Comparison of ENCODE assay signal across 25 mouse cellular contexts in genomic region chr10:76708465-76708864, GRCm38 (mm10).
"Had no signal": no experiment of that assay in that cellular context is flagged by ENCODE, and none has a peak within 500 bp of the region (broad histone marks: within the 10 kb centered on the region; RNA-seq: fewer than 3 reads in every experiment).

No protein-coding gene starts in this region.

- H3K4me3 ChIP-seq: gastrocnemius, adult 2 months; heart, embryonic 10.5 days; heart, embryonic 13.5 days; heart, embryonic 15.5 days; hindbrain, embryonic 13.5 days; hindbrain, embryonic 15.5 days; kidney, embryonic 15.5 days; limb, embryonic 13.5 days; limb, embryonic 15.5 days had no signal

- H3K27ac ChIP-seq: gastrocnemius, adult 2 months; heart, embryonic 10.5 days; heart, embryonic 13.5 days; heart, embryonic 15.5 days; hindbrain, embryonic 13.5 days; hindbrain, embryonic 15.5 days; hindbrain, postnatal 0 days; kidney, embryonic 15.5 days; kidney, postnatal 0 days; limb, embryonic 13.5 days; limb, embryonic 15.5 days had no signal

- H3K9me3 ChIP-seq: heart, embryonic 10.5 days; heart, embryonic 13.5 days; heart, embryonic 15.5 days; hindbrain, embryonic 13.5 days; hindbrain, embryonic 15.5 days; kidney, embryonic 15.5 days; limb, embryonic 13.5 days had no signal

- H3K4me2 ChIP-seq: heart, embryonic 13.5 days; heart, embryonic 15.5 days; hindbrain, embryonic 13.5 days; hindbrain, embryonic 15.5 days; kidney, embryonic 15.5 days; limb, embryonic 13.5 days; limb, embryonic 15.5 days had no signal

- H3K9ac ChIP-seq: heart, embryonic 13.5 days; heart, embryonic 15.5 days; hindbrain, embryonic 13.5 days; hindbrain, embryonic 15.5 days; kidney, embryonic 15.5 days; limb, embryonic 13.5 days; limb, embryonic 15.5 days had no signal

- ATAC-seq: hindbrain, postnatal 0 days; intestine, embryonic 16.5 days had no signal

- H3K4me1 ChIP-seq: heart, embryonic 10.5 days; heart, embryonic 13.5 days; heart, embryonic 15.5 days; hindbrain, embryonic 13.5 days; hindbrain, embryonic 15.5 days; kidney, embryonic 15.5 days; limb, embryonic 13.5 days had no signal

- DNase-seq: gastrocnemius, adult 2 months; gastrocnemius, postnatal 10 days; gastrocnemius, postnatal 25 days; heart, adult 18-20 months; heart, postnatal 14 days; heart, postnatal 36 days; kidney, adult 11 months; kidney, adult 2 months; kidney, adult 9 months; kidney, postnatal 14 days; kidney, postnatal 36 days; layer of hippocampus, adult 9-11 months; layer of hippocampus, postnatal 36 days; left cerebral cortex, postnatal 4 days had no signal

- H3K36me3 ChIP-seq: hindbrain, embryonic 13.5 days; hindbrain, embryonic 15.5 days had no signal

- H3K27me3 ChIP-seq: heart, embryonic 13.5 days; heart, embryonic 15.5 days; hindbrain, embryonic 13.5 days; hindbrain, embryonic 15.5 days; kidney, embryonic 15.5 days; limb, embryonic 13.5 days; limb, embryonic 15.5 days had no signal
